Mouse (Mus musculus) liver, embryonic 14.5 days (tissue): ENCODE measurements around the gene Tpr. TPM values are rescaled to one million over a fixed set of nuclear protein-coding genes. Genes with fewer than 3 reads are reported as not detected.

Experiments
- ATAC-seq: fragments of 200-750 bp; cut with Nextera tagmentation; 2 replicates; pipeline ENCODE4 v1.8.0; 2017; ENCODE audit warnings: moderate number of reproducible peaks, mild to moderate bottlenecking, moderate library complexity; ENCODE audit not compliant: insufficient read depth
- DNase-seq, 3 experiments: peaks; one replicate each; pipeline ENCODE4 v3.0.0-alpha.2; 2012 to 2013; ENCODE audit warnings: low read depth in 3 of 3, low spot score in 3 of 3
- H3K27ac ChIP-seq: fragments of 300-500 bp; sonication (generic); 2 replicates; pipeline ENCODE4 v1.5.1; 2014; ENCODE audit warnings: moderate library complexity, mild to moderate bottlenecking, control low read depth, inconsistent platforms
- H3K27me3 ChIP-seq: fragments of 300-500 bp; sonication (generic); 2 replicates; pipeline ENCODE4 v1.6.1; 2014; ENCODE audit warnings: mild to moderate bottlenecking, low read length, moderate library complexity; ENCODE audit not compliant: control insufficient read depth, insufficient read depth
- H3K36me3 ChIP-seq: fragments of 300-500 bp; sonication (generic); replicated peaks from 2 replicates; pipeline ENCODE4 v1.6.1; 2014; ENCODE audit warnings: low read depth; ENCODE audit not compliant: control insufficient read depth, insufficient read depth
- H3K4me1 ChIP-seq, 2 experiments: fragments of 200-500 bp in 1 of 2; fragments of 300-500 bp in 1 of 2; sonication (generic) in 1 of 2; replicated peaks; 2 replicates each; pipeline ENCODE4 v1.6.1; 2012 to 2014; ENCODE audit warnings: antibody characterized with exemption in 1 of 2, inconsistent platforms in 1 of 2, low read length in 1 of 2; ENCODE audit not compliant: control insufficient read depth in 2 of 2, insufficient read depth in 2 of 2
- H3K4me2 ChIP-seq: fragments of 300-500 bp; sonication (generic); 2 replicates; pipeline ENCODE4 v1.6.1; 2014; ENCODE audit warnings: low read depth, mild to moderate bottlenecking, control low read depth, moderate library complexity
- H3K4me3 ChIP-seq, 2 experiments: fragments of 200-500 bp in 1 of 2; fragments of 300-500 bp in 1 of 2; sonication (generic) in 1 of 2; 2 replicates each; pipeline ENCODE4 v1.5.1; 2012 to 2014; ENCODE audit warnings: low read depth in 2 of 2, low read length in 2 of 2, mild to moderate bottlenecking in 2 of 2, control low read depth in 1 of 2, inconsistent platforms in 1 of 2, moderate library complexity in 1 of 2; ENCODE audit not compliant: insufficient read depth in 1 of 2
- H3K9ac ChIP-seq: fragments of 300-500 bp; sonication (generic); replicated peaks from 2 replicates; pipeline ENCODE4 v1.6.1; 2014; ENCODE audit warnings: mild to moderate bottlenecking, control low read depth, moderate library complexity
- H3K9me3 ChIP-seq: fragments of 300-500 bp; sonication (generic); 2 replicates; pipeline ENCODE4 v1.6.1; 2016; ENCODE audit warnings: low read length, mixed read lengths; ENCODE audit not compliant: control insufficient read depth
- CTCF ChIP-seq: IDR thresholded peaks from 2 replicates; pipeline ENCODE4 v1.5.1; 2016; ENCODE audit warnings: antibody characterized with exemption, low read depth, control low read depth
- EP300 ChIP-seq: IDR thresholded peaks from 2 replicates; pipeline ENCODE4 v1.6.1; 2016; ENCODE audit warnings: antibody characterized with exemption, low read depth
- WGBS: fragments of 180-500 bp; shearing (Covaris S2); extraction: QIAGEN DNeasy Blood & Tissue Kit; methylation state at CpG from one replicate; pipeline ENCODE4 v1.1.7; 2014; ENCODE audit not compliant: insufficient replicate concordance; 5-methylcytosine and 5-hydroxymethylcytosine counted together
- polyA plus RNA-seq, 2 experiments: library from polyadenylated mRNA; depleted of rRNA in 1 of 2; stranded (reverse) in 1 of 2; unstranded in 1 of 2; fragments of >200 nt; fragmentation: Nextera tagmentation in 1 of 2; extraction: Ambion mirVana in 1 of 2; gene quantifications; 2 replicates each; pipeline versions ENCODE4 v1.2.1 to v1.2.3; 2012 to 2014

Tpr gene
- polyA plus RNA-seq, 2 experiments = 64.0 to 71.4 TPM

DNA sequence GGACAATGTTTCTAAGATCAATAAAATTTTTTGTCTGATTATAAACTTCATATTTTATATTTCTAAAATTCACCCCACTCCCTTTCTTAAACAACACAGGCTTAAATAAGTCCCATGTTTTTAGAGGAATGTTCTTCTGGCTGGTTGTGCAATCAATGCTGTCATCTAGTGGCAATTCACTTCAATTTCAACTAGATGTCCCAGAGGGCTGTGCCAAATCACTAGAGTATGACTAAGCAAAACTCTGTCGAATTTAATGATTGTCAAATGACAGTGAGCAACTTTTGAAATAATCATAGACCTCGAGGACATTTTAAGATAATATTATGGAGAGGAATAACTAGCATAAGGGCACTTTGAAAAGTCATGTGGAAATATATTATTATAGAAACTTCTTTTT, 105.1 kb downstream of the Tpr start:
- Histone ChIP-seq H3K36me3 (no peaks in the 10 kb centered on the region), H3K4me2 (no peak overlapping the region), H3K4me1 (no peaks in the 10 kb centered on the region), H3K4me3 (no peak overlapping the region), H3K27me3 (no peaks in the 10 kb centered on the region), H3K9ac (no peak overlapping the region), H3K9me3 (no peaks in the 10 kb centered on the region; the same call in 1 of the 2 replicates), H3K27ac (no peak overlapping the region)
- 25% methylated on average over 2 of the region's 2 CpGs for WGBS
- ATAC-seq (no peak), DNase-seq (no peak)
- TF ChIP-seq EP300 = no peak
- no peak for TF ChIP-seq CTCF

DNA sequence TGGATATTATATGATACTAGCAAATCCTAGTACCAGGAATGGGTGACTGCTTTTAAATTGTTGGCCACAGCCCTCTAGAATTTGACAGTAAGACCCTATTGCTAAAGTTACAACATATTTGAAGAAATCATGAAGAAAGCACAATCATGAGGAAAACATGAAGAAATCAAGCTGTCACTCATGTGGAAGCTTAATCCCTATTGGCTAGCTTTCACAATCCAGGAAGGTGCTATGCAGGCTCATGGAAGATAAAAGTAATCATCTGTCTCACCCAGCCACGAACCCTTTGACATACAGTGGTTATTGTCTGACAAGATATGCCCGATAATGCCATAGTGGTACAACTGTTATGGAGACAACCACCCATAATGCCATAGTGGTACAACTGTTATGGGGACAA, 105.5 kb downstream of the Tpr start:
- no peak overlapping the region for H3K4me2 ChIP-seq
- H3K4me3 ChIP-seq = no peak overlapping the region
- DNase-seq (no peak), ATAC-seq (no peak)
- H3K27me3 ChIP-seq = no peaks in the 10 kb centered on the region
- no peaks in the 10 kb centered on the region for H3K4me1 ChIP-seq
- no peak overlapping the region for H3K27ac ChIP-seq
- H3K9me3 ChIP-seq = no peaks in the 10 kb centered on the region; the same call in 1 of the 2 replicates
- H3K9ac ChIP-seq = no peak overlapping the region
- TF ChIP-seq EP300 (no peak), CTCF (no peak)
- H3K36me3 ChIP-seq = no peaks in the 10 kb centered on the region
- 41% methylated on average over 2 of the region's 2 CpGs for WGBS

Other genes with a start within 250 kb of the Tpr start
- gene Pdc, start 73.4 kb upstream of the Tpr start, polyA plus RNA-seq (2012; rRNA removed) = not detected in 2 replicates
- gene Pdc, start 73.4 kb upstream of the Tpr start, polyA plus RNA-seq (2014; fragmentation: Nextera tagmentation; extraction: Ambion mirVana) = not detected in 2 replicates
- gene Odr4, start 242 bp downstream of the Tpr start, polyA plus RNA-seq (2012; rRNA removed) = 4.9 and 10.6 TPM in 2 replicates
- gene Odr4, start 242 bp downstream of the Tpr start, polyA plus RNA-seq (2014; fragmentation: Nextera tagmentation; extraction: Ambion mirVana) = 13.9 and 16.4 TPM in 2 replicates
- 0.17 and 0.19 TPM in 2 replicates for gene Prg4, start 73.3 kb downstream of the Tpr start, polyA plus RNA-seq (2012; rRNA removed)
- gene Prg4, start 73.3 kb downstream of the Tpr start, polyA plus RNA-seq (2014; fragmentation: Nextera tagmentation; extraction: Ambion mirVana) = 0.24 and 0.33 TPM in 2 replicates